Mouse (Mus musculus): Measurements from ENCODE around the gene P4hb.

DNA sequence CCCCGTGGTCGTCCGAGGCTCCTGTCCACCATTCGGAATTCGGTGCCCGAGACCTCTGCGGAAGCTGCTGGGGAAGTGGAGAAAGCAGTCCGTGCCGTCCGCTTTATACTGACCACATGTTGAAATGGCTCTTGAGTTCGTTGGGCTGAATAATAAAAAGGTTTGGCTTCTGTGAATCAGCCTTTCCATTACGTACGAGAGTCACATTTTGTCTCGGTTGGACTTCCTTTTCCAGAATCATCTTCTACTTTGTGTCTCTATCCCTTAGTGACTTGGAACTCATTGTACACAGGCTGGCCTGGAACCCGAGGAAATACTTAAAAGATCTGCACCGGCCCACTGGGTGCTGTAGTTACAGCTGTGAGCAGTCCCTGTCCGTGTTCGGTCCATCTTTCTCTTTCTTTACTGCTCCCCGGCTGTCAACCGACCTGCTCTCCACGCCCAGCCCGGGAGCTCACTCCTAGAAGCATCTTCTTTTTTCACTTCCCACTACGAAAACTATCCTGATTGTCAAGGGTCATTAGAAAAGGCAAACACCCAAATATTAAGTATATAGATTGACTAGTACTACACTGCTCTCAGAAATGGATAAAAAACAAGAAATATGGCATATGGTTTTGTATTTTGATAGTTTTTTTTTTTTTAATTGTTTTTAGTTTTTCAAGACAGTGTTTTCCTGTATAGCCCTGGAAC, 678 bp upstream of the P4hb start:
- TF ChIP-seq ZNF384 (IDR thresholded peaks at IDR 0.05; ENCODE audit: low read depth, low read length), result no peak
- no peak for TF ChIP-seq CHD2 (IDR thresholded peaks at IDR 0.05; ENCODE audit: low read depth, low read length)
- TF ChIP-seq MAFK (IDR thresholded peaks at IDR 0.05; ENCODE audit: insufficient read depth, low read depth, low read length), result no peak
- no peak for TF ChIP-seq HCFC1 (IDR thresholded peaks at IDR 0.05; ENCODE audit: borderline replicate concordance, insufficient read depth, low read length)
- TF ChIP-seq ZC3H11A (IDR thresholded peaks at IDR 0.05; ENCODE audit: borderline replicate concordance, low read depth, low read length), result no peak
